Mouse (Mus musculus): ENCODE measurements around the gene E030025P04Rik. TPM values are rescaled to one million over a fixed set of nuclear protein-coding genes. Genes with fewer than 3 reads are reported as not detected.

The E030025P04Rik gene
- total RNA-seq, 2 experiments from 2014 or later, result not detected

- no peak for DNase-seq (ENCODE audit: low spot score in 2 of 2)
These were observed 40.8 kb downstream of the E030025P04Rik start for GRCm38 (mm10) chr11:109103386-109103785.

- DNase-seq (ENCODE audit: low spot score in 2 of 2), result no peak
These were observed 41.5 kb downstream of the E030025P04Rik start for GRCm38 (mm10) chr11:109102646-109103045.

DNA sequence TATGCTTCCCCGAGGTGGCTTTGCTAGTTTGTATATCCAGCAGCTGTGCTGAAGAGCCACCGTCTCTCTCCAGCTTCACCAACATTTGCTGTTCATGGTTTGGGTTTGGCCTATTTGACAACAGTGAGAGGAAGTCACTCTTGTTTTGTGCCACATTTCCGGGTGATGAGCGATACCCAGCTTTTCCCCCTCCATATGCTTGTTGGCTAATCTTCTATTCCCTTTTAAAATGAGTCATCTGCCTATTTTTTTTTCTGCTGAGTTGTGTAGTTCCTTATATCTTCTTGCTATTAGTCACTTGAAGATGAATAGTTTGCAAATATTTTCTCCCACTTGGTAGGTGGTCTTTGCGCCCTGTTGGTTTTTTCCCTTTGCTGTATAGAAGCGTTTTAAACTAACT, 43.9 kb downstream of the E030025P04Rik start:
- no peak for DNase-seq (ENCODE audit: low spot score in 2 of 2)

- DNase-seq (ENCODE audit: low spot score in 2 of 2), result no peak
These were observed 52.3 kb downstream of the E030025P04Rik start for GRCm38 (mm10) chr11:109091821-109092220.

Other genes with a start within 250 kb of the E030025P04Rik start
- gene Axin2, start 224.0 kb downstream of the E030025P04Rik start, total RNA-seq (2021), result 10 to 100 TPM; 48.9 to 52.8 TPM
- 10 to 100 TPM; 10.8 to 11.3 TPM for gene Rgs9, start 153.8 kb upstream of the E030025P04Rik start, total RNA-seq (2021)
- 10 to 100 TPM; 75.1 to 78.2 TPM for gene Gna13, start 218.5 kb upstream of the E030025P04Rik start, total RNA-seq (2021)